Mouse (Mus musculus) embryo, embryonic 10 days (tissue): ENCODE measurements around the gene Nasp.
A peak's percentile ranks its signal among the peaks of the same experiment; 100 is the strongest.

ENCODE experiments used
- DNase-seq: peaks from one replicate; pipeline ENCODE4 v3.0.0-alpha.2; 2015; ENCODE audit warnings: low spot score

Gene Nasp

GRCm38 (mm10) chr4:116635197-116635596, 7.5 kb upstream of the Nasp start:
- no peak for DNase-seq

GRCm38 (mm10) chr4:116627359-116627716, 403 bp downstream of the Nasp start:
- peak; percentile 90 for DNase-seq

- DNase-seq: peak; percentile 95
Measured at GRCm38 (mm10) chr4:116626658-116627358, 933 bp downstream of the Nasp start.

GRCm38 (mm10) chr4:116624831-116625230, 2.9 kb downstream of the Nasp start:
- no peak for DNase-seq

GRCm38 (mm10) chr4:116615237-116615636, 12.5 kb downstream of the Nasp start:
- no peak for DNase-seq

- DNase-seq: no peak
Measured at GRCm38 (mm10) chr4:116612621-116613020, 15.1 kb downstream of the Nasp start.

GRCm38 (mm10) chr4:116596978-116597881, 30.5 kb downstream of the Nasp start:
- peak; percentile 95 for DNase-seq

- DNase-seq: no peak
Measured at GRCm38 (mm10) chr4:116596379-116596778, 31.4 kb downstream of the Nasp start, which contains the start of gene Ccdc17. TSS of gene Ccdc17 (plus strand) at chr4:116596654.

GRCm38 (mm10) chr4:116595793-116596192, 31.9 kb downstream of the Nasp start:
- no peak for DNase-seq

GRCm38 (mm10) chr4:116558151-116558882, 69.4 kb downstream of the Nasp start:
- DNase-seq: no peak

- peak; percentile 98 for DNase-seq
Measured at GRCm38 (mm10) chr4:116557306-116558121, 70.2 kb downstream of the Nasp start, which contains the start of gene Gpbp1l1. TSS of gene Gpbp1l1 (plus strand) at chr4:116557658.

- peak; percentile 97 for DNase-seq
Measured at GRCm38 (mm10) chr4:116556561-116557305, 71.0 kb downstream of the Nasp start.

GRCm38 (mm10) chr4:116555413-116556300, 72.1 kb downstream of the Nasp start, which contains the start of gene Tmem69:
TSS of gene Tmem69 (minus strand) at chr4:116555936.
- peak; percentile 87 for DNase-seq

GRCm38 (mm10) chr4:116553035-116553434, 74.7 kb downstream of the Nasp start:
- no peak for DNase-seq
